Comparison of ENCODE assay signal across 24 mouse cellular contexts in the genomic region with DNA sequence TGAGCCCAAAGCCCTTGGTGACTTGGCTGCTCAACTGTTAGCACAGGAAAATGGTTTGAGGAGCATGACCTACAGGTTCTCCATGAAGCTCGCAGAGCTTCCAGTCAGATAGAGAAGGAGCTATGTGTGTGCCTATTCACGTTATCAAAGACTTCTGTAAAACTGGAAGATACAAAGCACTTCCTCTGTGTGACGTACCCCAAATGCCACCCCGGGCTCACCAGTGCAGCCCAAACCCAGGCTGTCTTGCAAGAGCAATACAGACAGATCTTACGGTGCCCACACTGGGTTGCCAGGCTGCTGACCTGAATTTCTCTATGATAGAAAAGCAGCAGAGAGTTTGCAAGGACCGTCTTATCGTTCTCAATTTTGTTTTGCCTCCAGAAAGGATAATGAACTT.
DNase-seq lines count a peak whose midpoint lies in the region; ATAC-seq lines count a peak whose summit lies in the region.
"Had no signal": no experiment of that assay in that cellular context is flagged by ENCODE, and none has a peak within 500 bp of the region (broad histone marks: within the 10 kb centered on the region; RNA-seq: fewer than 3 reads in every experiment).

No protein-coding gene starts in this region.

- WGBS in hindbrain, embryonic 10.5 days, result 90% methylated on average over 7 of the region's 7 CpGs
- 92% methylated on average over 7 of the region's 7 CpGs for WGBS in hindbrain, embryonic 13.5 days
- 87% methylated on average over 7 of the region's 7 CpGs for WGBS in embryonic facial prominence, embryonic 10.5 days

- H3K4me3 ChIP-seq in hindbrain, embryonic 10.5 days, result no peak overlapping the region
- no peak overlapping the region for H3K4me3 ChIP-seq in hindbrain, embryonic 13.5 days
- H3K4me3 ChIP-seq in embryonic facial prominence, embryonic 10.5 days, result no peak overlapping the region
- H3K4me3 ChIP-seq: embryonic facial prominence, embryonic 12.5 days; heart, embryonic 12.5 days; layer of hippocampus, adult 2 months; liver, embryonic 15.5 days; lung, embryonic 15.5 days; midbrain, embryonic 12.5 days; neural tube, embryonic 13.5 days had no signal

- peak; percentile 2 for DNase-seq in hindbrain, embryonic 10.5 days (ENCODE audit: low spot score)
- DNase-seq in testis, postnatal 10 days (ENCODE audit: low spot score), result peak; percentile 22
- DNase-seq in testis, postnatal 14 days (ENCODE audit: low spot score), result no peak
- DNase-seq in embryonic facial prominence, embryonic 10.5 days (ENCODE audit: low spot score), result peak; percentile 7
- no peak for DNase-seq in frontal cortex, postnatal 10 days (ENCODE audit: low spot score in 2 of 2)
- DNase-seq in embryo, embryonic 10.5 days (ENCODE audit: low spot score), result no peak
- DNase-seq: adrenal gland, postnatal 14 days; cerebellum, adult 11-12 months; cerebellum, adult 9-11 months; gastrocnemius, postnatal 10 days; retina, postnatal 1 day; right cerebral cortex, postnatal 14 days; thymus, postnatal 25 days had no signal

- H3K27me3 ChIP-seq in hindbrain, embryonic 10.5 days (ENCODE audit: insufficient read depth, poor library complexity, severe bottlenecking), result peaks cover 14% of the 10 kb centered on the region
- 0 out of 2 replicates have a peak, but pooled peaks cover 9% of the 10 kb centered on the region for H3K27me3 ChIP-seq in hindbrain, embryonic 13.5 days
- 0 out of 2 replicates have a peak, but pooled peaks cover 7% of the 10 kb centered on the region for H3K27me3 ChIP-seq in embryonic facial prominence, embryonic 10.5 days (replicated peaks; ENCODE audit: low read depth, poor library complexity, severe bottlenecking)
- H3K27me3 ChIP-seq: CH12.LX; embryonic facial prominence, embryonic 12.5 days; heart, embryonic 12.5 days; liver, embryonic 15.5 days; lung, embryonic 15.5 days; midbrain, embryonic 12.5 days; neural tube, embryonic 13.5 days had no signal

- H3K9ac ChIP-seq in hindbrain, embryonic 13.5 days, result no peak overlapping the region
- H3K9ac ChIP-seq: embryonic facial prominence, embryonic 12.5 days; heart, embryonic 12.5 days; liver, embryonic 15.5 days; lung, embryonic 15.5 days; midbrain, embryonic 12.5 days; neural tube, embryonic 13.5 days had no signal

- H3K4me2 ChIP-seq in hindbrain, embryonic 13.5 days, result no peak overlapping the region
- H3K4me2 ChIP-seq: embryonic facial prominence, embryonic 12.5 days; heart, embryonic 12.5 days; liver, embryonic 15.5 days; lung, embryonic 15.5 days; midbrain, embryonic 12.5 days; neural tube, embryonic 13.5 days had no signal

- no peak overlapping the region for H3K27ac ChIP-seq in hindbrain, embryonic 10.5 days
- no peak overlapping the region for H3K27ac ChIP-seq in hindbrain, embryonic 13.5 days
- no peak overlapping the region for H3K27ac ChIP-seq in embryonic facial prominence, embryonic 10.5 days (replicated peaks)
- H3K27ac ChIP-seq: embryonic facial prominence, embryonic 12.5 days; layer of hippocampus, adult 2 months; liver, embryonic 15.5 days; lung, embryonic 15.5 days; midbrain, embryonic 12.5 days; neural tube, embryonic 13.5 days had no signal

- H3K4me1 ChIP-seq in hindbrain, embryonic 10.5 days (replicated peaks), result peaks cover 36% of the 10 kb centered on the region
- peaks cover 9% of the 10 kb centered on the region for H3K4me1 ChIP-seq in hindbrain, embryonic 13.5 days (replicated peaks)
- peaks cover 26% of the 10 kb centered on the region for H3K4me1 ChIP-seq in embryonic facial prominence, embryonic 10.5 days
- H3K4me1 ChIP-seq: liver, embryonic 15.5 days had no signal

- H3K9me3 ChIP-seq in hindbrain, embryonic 10.5 days, result no peaks in the 10 kb centered on the region
- no peaks in the 10 kb centered on the region for H3K9me3 ChIP-seq in hindbrain, embryonic 13.5 days
- H3K9me3 ChIP-seq in embryonic facial prominence, embryonic 10.5 days, result no peaks in the 10 kb centered on the region
- H3K9me3 ChIP-seq: embryonic facial prominence, embryonic 12.5 days; heart, embryonic 12.5 days; liver, embryonic 15.5 days; lung, embryonic 15.5 days; midbrain, embryonic 12.5 days; neural tube, embryonic 13.5 days had no signal

- no peak for ATAC-seq in hindbrain, embryonic 13.5 days (ENCODE audit: low FRiP score)
- ATAC-seq: forebrain, embryonic 16.5 days; hindbrain, embryonic 16.5 days had no signal

- H3K36me3 ChIP-seq in hindbrain, embryonic 10.5 days, result no peaks in the 10 kb centered on the region
- no peaks in the 10 kb centered on the region for H3K36me3 ChIP-seq in hindbrain, embryonic 13.5 days
- no peaks in the 10 kb centered on the region for H3K36me3 ChIP-seq in embryonic facial prominence, embryonic 10.5 days (replicated peaks)
- H3K36me3 ChIP-seq: embryonic facial prominence, embryonic 12.5 days; heart, embryonic 12.5 days; liver, embryonic 15.5 days; lung, embryonic 15.5 days; midbrain, embryonic 12.5 days; neural tube, embryonic 13.5 days had no signal

Comparison
In these comparisons a context has a peak if more than half of its experiments do, and no peak if none do; other contexts are left out.
1. DNase-seq: peak in hindbrain, embryonic 10.5 days (single experiment), testis, postnatal 10 days (single experiment) and embryonic facial prominence, embryonic 10.5 days (single experiment); none in testis, postnatal 14 days (single experiment), frontal cortex, postnatal 10 days (0 of 2) and embryo, embryonic 10.5 days (single experiment).